Mouse (Mus musculus): ENCODE data around the gene Galnt11. TPM values are rescaled to one million over a fixed set of nuclear protein-coding genes. Genes with fewer than 3 reads are reported as not detected.
"Not testable (repeated sequence)": the region's sequence is repeated elsewhere in the genome, so short reads cannot be mapped to it uniquely, and the experiment has no call there.

The Galnt11 gene
- 11.8 and 12.3 TPM in 2 replicates for polyA plus RNA-seq (2015; fragmentation: Nextera tagmentation; extraction: Ambion mirVana)

DNA sequence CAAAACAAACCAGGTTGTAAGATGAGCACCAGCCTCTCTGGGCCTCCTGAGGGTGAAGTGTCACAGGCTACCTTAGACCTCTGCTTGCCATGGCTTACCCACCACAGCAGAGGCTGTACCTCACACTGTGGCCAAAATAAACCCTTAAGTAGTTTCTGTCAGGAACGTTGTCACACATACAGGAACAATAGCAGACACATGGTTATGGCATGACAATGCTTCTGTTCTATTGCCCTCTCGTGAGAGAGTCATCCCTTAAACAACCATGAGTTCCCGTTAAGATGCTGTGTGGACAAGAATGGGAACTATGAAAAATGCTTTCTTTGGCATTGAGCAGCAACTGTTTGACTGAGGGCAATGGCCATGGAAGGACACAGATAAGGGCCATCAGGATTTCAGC is at the start of gene Galnt11:
Galnt11 (plus strand) TSS at position 301 of the 400 bp plus-strand sequence.
- Histone ChIP-seq H3K27ac (ENCODE audit: low read depth) (peak within 1 kb of the TSS; percentile 70), H3K4me2 (ENCODE audit: low read depth, low read length) (peak within 1 kb of the TSS; percentile 57), H3K4me3 (ENCODE audit: low read depth, low read length) (peak within 1 kb of the TSS; percentile 56), H3K4me1 (ENCODE audit: insufficient read depth) (peaks cover 6% of the 10 kb centered on the region; the same call in 1 of the 2 replicates), H3K36me3 (replicated peaks; ENCODE audit: insufficient read depth, low read length) (no peaks in the 10 kb centered on the region), H3K9me3 (ENCODE audit: low read length) (no peaks in the 10 kb centered on the region), H3K9ac (replicated peaks) (peak within 1 kb of the TSS; percentile 62), H3K27me3 (ENCODE audit: insufficient read depth, low read length) (no peaks in the 10 kb centered on the region)
- DNase-seq (no peak), ATAC-seq (no peak)
- TF ChIP-seq EP300 (IDR thresholded peaks at IDR 0.05; ENCODE audit: low read depth) (no peak), CTCF (IDR thresholded peaks at IDR 0.05; ENCODE audit: low read depth) (no peak)
- WGBS (ENCODE audit: insufficient replicate concordance) = 72% methylated on average over 3 of the region's 3 CpGs

DNA sequence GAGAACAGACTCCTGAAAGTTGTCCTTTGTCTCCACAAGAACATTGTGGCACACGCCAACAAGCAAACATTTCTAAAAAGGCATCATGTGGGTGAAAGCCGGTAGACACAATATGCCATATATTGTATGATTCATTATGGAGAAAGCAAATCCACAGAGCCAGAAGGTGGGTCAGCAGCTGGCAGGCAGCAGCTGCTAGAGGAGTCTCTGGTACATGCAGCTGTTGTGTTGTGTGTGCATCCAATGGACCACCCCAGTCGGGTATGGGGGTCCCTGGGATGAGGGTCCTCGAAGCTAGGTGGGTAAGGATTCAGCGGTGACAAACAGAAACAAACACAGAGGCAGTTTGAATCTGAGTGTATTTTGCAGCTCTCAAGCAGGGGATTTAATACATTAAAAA is 43.8 kb upstream of the Galnt11 start:
- not testable (repeated sequence) for H3K36me3 ChIP-seq (replicated peaks; ENCODE audit: insufficient read depth, low read length); H3K27ac ChIP-seq (ENCODE audit: low read depth); H3K4me3 ChIP-seq (ENCODE audit: low read depth, low read length); H3K9me3 ChIP-seq (ENCODE audit: low read length); ATAC-seq; DNase-seq; H3K9ac ChIP-seq (replicated peaks); H3K4me1 ChIP-seq (ENCODE audit: insufficient read depth); H3K4me2 ChIP-seq (ENCODE audit: low read depth, low read length); H3K27me3 ChIP-seq (ENCODE audit: insufficient read depth, low read length)
- 75% methylated on average over 5 of the region's 5 CpGs for WGBS (ENCODE audit: insufficient replicate concordance)

DNA sequence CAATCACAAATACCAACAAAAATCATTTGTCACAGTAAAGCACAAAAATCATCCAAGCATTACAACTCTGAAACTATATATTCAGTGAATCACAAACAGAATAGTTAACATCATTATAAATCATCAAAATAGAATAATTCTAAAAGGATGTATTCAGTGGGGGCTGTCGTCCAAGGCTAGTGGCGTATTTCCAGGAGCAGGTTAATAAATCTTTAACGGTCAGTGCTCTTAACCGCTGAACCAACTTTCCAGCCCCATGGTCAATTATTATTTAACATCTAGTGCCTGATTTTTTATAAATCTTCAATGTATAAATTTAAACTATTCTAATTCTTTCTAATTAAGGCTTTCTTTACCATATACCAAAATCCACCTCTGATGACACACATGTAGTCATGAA is 43.2 kb upstream of the Galnt11 start:
- ATAC-seq; H3K9me3 ChIP-seq (ENCODE audit: low read length); H3K4me1 ChIP-seq (ENCODE audit: insufficient read depth); H3K27me3 ChIP-seq (ENCODE audit: insufficient read depth, low read length); DNase-seq; H3K4me3 ChIP-seq (ENCODE audit: low read depth, low read length); H3K36me3 ChIP-seq (replicated peaks; ENCODE audit: insufficient read depth, low read length); H3K9ac ChIP-seq (replicated peaks); H3K4me2 ChIP-seq (ENCODE audit: low read depth, low read length); H3K27ac ChIP-seq (ENCODE audit: low read depth): not testable (repeated sequence)
- WGBS (ENCODE audit: insufficient replicate concordance) = 82% methylated on average over 4 of the region's 4 CpGs

DNA sequence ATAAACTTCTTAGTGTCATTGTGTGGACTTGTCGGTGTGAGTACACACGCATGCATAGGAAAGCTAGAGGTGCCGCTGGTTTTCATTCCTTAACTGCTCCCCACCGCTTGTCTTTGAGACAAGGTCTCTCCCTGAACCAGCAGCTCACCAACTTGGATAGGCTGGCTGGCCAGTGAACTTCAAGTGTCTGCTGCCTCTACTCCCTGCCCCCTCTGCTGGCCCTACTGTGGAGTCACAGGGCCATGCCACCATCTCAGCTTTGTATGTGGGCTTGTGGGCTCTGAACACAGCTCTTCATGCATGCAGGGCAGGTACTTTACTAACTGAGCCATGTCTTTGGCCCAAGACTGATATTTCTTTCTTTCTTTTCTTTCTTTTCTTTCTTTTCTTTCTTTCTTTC is 42.4 kb upstream of the Galnt11 start:
- no peaks in the 10 kb centered on the region; the same call in 1 of the 2 replicates for H3K9me3 ChIP-seq (ENCODE audit: low read length)
- H3K27ac ChIP-seq (ENCODE audit: low read depth) = no peak overlapping the region
- H3K36me3 ChIP-seq (replicated peaks; ENCODE audit: insufficient read depth, low read length) = no peaks in the 10 kb centered on the region
- 86% methylated on average over 4 of the region's 4 CpGs for WGBS (ENCODE audit: insufficient replicate concordance)
- no peaks in the 10 kb centered on the region for H3K4me1 ChIP-seq (ENCODE audit: insufficient read depth)
- H3K4me2 ChIP-seq (ENCODE audit: low read depth, low read length) = no peak overlapping the region
- DNase-seq (no peak), ATAC-seq (no peak)
- no peak overlapping the region for H3K9ac ChIP-seq (replicated peaks)
- TF ChIP-seq CTCF (IDR thresholded peaks at IDR 0.05; ENCODE audit: low read depth) (peak; percentile 42; the same call in 1 of the 2 replicates), EP300 (IDR thresholded peaks at IDR 0.05; ENCODE audit: low read depth) (no peak)
- H3K4me3 ChIP-seq (ENCODE audit: low read depth, low read length) = no peak overlapping the region
- H3K27me3 ChIP-seq (ENCODE audit: insufficient read depth, low read length) = no peaks in the 10 kb centered on the region

DNA sequence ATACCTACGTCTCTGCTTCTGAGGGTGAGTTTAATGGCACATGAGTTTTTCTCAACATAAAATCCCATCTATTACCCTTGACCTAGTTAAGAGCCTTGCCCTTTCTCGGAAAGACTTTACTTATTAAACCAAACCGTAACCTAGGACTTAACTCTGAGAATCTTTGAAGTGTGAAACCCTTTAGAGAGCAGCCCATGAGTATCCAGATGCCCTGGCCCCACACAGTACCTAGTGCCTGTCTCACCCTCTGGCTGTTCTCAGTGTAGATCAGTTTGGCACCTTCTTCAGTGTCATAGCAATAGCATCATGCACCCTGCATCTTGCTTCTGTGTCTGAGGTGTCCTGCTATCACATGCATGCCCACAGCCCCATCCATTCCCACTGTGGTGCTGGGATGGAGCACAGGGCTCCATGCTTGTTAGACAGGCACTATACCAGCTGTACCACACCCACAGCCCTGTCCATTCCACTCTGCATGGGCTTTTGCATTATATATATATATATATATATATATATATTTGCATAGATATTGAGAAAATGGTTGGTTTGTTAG is 41.7 kb upstream of the Galnt11 start:
- WGBS (ENCODE audit: insufficient replicate concordance) = 80% methylated on average over 3 of the region's 3 CpGs
- no peak overlapping the region for H3K9ac ChIP-seq (replicated peaks)

DNA sequence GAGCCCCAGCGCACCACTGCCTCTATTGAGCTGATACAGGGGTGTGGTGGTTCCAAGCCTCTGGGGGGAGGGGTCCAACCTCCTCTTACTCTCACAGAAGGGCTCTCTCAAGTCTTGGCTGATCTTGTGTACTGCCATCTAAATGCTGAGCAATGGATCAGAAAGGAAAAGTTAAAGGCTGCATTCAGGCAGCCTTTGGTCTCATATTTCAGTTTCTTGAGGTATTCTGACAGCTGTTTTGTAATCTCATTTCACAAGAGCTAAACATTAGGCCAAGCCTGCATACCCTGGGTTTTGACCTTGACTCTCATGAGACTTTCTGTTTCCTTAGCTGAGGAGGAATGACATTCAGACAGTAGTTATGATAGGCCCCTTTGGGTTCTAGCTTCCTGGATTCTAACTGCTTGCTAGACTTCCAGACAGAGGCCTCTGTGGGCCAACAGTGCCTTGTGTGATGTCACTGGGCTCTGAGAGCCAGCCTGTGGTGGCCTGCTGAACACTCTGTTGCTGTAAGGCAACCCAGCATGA is 40.6 kb upstream of the Galnt11 start, which contains the start of gene Galntl5:
Galntl5 (plus strand) TSS at position 457 of the 528 bp plus-strand sequence.
- no peaks in the 10 kb centered on the region for H3K36me3 ChIP-seq (replicated peaks; ENCODE audit: insufficient read depth, low read length)
- ATAC-seq = 0 out of 2 replicates have a peak, but pooled peaks have one; percentile 15

More for the DNA sequence above, 41.7 kb upstream of the Galnt11 start:
- no peaks in the 10 kb centered on the region for H3K27me3 ChIP-seq (ENCODE audit: insufficient read depth, low read length)
- H3K27ac ChIP-seq (ENCODE audit: low read depth) = no peak overlapping the region
- DNase-seq (no peak), ATAC-seq (no peak)
- no peak for TF ChIP-seq EP300 (IDR thresholded peaks at IDR 0.05; ENCODE audit: low read depth)
- no peaks in the 10 kb centered on the region; the same call in 1 of the 2 replicates for H3K9me3 ChIP-seq (ENCODE audit: low read length)
- H3K4me3 ChIP-seq (ENCODE audit: low read depth, low read length) = no peak overlapping the region
- H3K4me1 ChIP-seq (ENCODE audit: insufficient read depth) = no peaks in the 10 kb centered on the region
- no peak overlapping the region for H3K4me2 ChIP-seq (ENCODE audit: low read depth, low read length)
- H3K36me3 ChIP-seq (replicated peaks; ENCODE audit: insufficient read depth, low read length) = no peaks in the 10 kb centered on the region

More for the DNA sequence above, 40.6 kb upstream of the Galnt11 start, which contains the start of gene Galntl5:
- 75% methylated on average over 1 of the region's 1 CpGs for WGBS (ENCODE audit: insufficient replicate concordance)
- Histone ChIP-seq H3K4me1 (ENCODE audit: insufficient read depth) (no peaks in the 10 kb centered on the region), H3K9me3 (ENCODE audit: low read length) (no peaks in the 10 kb centered on the region), H3K4me2 (ENCODE audit: low read depth, low read length) (no peak within 1 kb of the TSS), H3K4me3 (ENCODE audit: low read depth, low read length) (no peak within 1 kb of the TSS), H3K27me3 (ENCODE audit: insufficient read depth, low read length) (no peaks in the 10 kb centered on the region), H3K27ac (ENCODE audit: low read depth) (no peak within 1 kb of the TSS), H3K9ac (replicated peaks) (no peak within 1 kb of the TSS)
- no peak for DNase-seq
- TF ChIP-seq EP300 (IDR thresholded peaks at IDR 0.05; ENCODE audit: low read depth) (no peak), CTCF (IDR thresholded peaks at IDR 0.05; ENCODE audit: low read depth) (no peak)

Data from liver, postnatal 0 days (tissue).